9 mouse cellular contexts compared by ENCODE assay signal in the genomic region with DNA sequence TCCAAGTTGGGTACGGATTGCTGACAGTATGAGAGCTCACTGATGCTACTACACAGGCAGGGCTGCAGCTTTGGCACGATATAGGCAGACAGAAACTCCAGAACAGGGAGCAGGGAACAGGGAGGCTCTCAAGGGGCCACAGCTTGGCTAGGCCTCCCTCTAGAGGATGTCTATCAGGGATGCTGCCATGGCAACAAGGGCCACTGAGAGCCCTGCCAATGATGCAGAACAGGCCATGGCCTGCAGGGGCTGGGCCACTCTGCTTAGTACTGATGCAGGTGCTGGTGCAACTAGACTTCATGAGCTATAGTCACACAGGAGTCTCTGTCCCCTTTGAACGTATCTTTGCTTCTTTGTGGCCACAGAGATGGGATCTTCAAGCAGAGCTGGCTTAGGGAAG.
DNase-seq lines count a peak whose midpoint lies in the region; ATAC-seq and TF ChIP-seq lines count a peak whose summit lies in the region.
"Had no signal": no experiment of that assay in that cellular context is flagged by ENCODE, and none has a peak within 500 bp of the region (broad histone marks: within the 10 kb centered on the region; RNA-seq: fewer than 3 reads in every experiment).

No protein-coding gene starts in this region.

- ATAC-seq in heart, embryonic 15.5 days (replicated peaks; ENCODE audit: insufficient number of reproducible peaks, insufficient read depth, low FRiP score, low read depth), result peak; percentile 51; the same call in 1 of the 2 replicates
- ATAC-seq in midbrain, postnatal 0 days (ENCODE audit: low FRiP score), result 0 out of 2 replicates have a peak, but pooled peaks have one; percentile 62

- H3K4me3 ChIP-seq in heart, embryonic 15.5 days, result no peak overlapping the region
- H3K4me3 ChIP-seq in midbrain, postnatal 0 days (ENCODE audit: low read depth, low read length), result no peak overlapping the region

- peaks cover 36% of the 10 kb centered on the region for H3K36me3 ChIP-seq in heart, embryonic 15.5 days
- H3K36me3 ChIP-seq in midbrain, postnatal 0 days (ENCODE audit: insufficient read depth, low read length), result peaks cover 38% of the 10 kb centered on the region

- peak; percentile 19 to 23 for DNase-seq in layer of hippocampus, postnatal 14 days (ENCODE audit: low spot score in 2 of 2)
- DNase-seq in layer of hippocampus, adult 11-12 months (ENCODE audit: low spot score), result no peak
- DNase-seq in cerebellum, postnatal 14 days, result peak; percentile 53 to 64
- DNase-seq in midbrain, postnatal 0 days (ENCODE audit: low spot score), result peak; percentile 72
- DNase-seq in frontal cortex, postnatal 25 days (ENCODE audit: low spot score in 2 of 2), result no peak
- DNase-seq in kidney, adult 9 months, result no peak
- DNase-seq in urinary bladder, adult 2 months (ENCODE audit: low spot score), result no peak

- H3K9ac ChIP-seq in heart, embryonic 15.5 days, result no peak overlapping the region
- H3K9ac ChIP-seq in midbrain, postnatal 0 days (replicated peaks; ENCODE audit: low read length, poor library complexity, severe bottlenecking), result 0 out of 2 replicates have a peak overlapping the region, but pooled peaks have one; percentile 29

- H3K4me2 ChIP-seq in heart, embryonic 15.5 days, result no peak overlapping the region
- H3K4me2 ChIP-seq in midbrain, postnatal 0 days (ENCODE audit: low read depth, low read length, poor library complexity, severe bottlenecking), result no peak overlapping the region

- no peaks in the 10 kb centered on the region for H3K9me3 ChIP-seq in heart, embryonic 15.5 days (replicated peaks)
- no peaks in the 10 kb centered on the region for H3K9me3 ChIP-seq in midbrain, postnatal 0 days (ENCODE audit: low read length)

- TF ChIP-seq CTCF in midbrain, postnatal 0 days (IDR thresholded peaks at IDR 0.05), result peak; percentile 46

- peaks cover 23% of the 10 kb centered on the region for H3K4me1 ChIP-seq in heart, embryonic 15.5 days (replicated peaks)
- no peaks in the 10 kb centered on the region for H3K4me1 ChIP-seq in midbrain, postnatal 0 days (ENCODE audit: insufficient read depth, low read length)

- no peak overlapping the region for H3K27ac ChIP-seq in heart, embryonic 15.5 days
- H3K27ac ChIP-seq in midbrain, postnatal 0 days (ENCODE audit: low read depth, low read length), result no peak overlapping the region
- H3K27ac ChIP-seq: macrophage had no signal

- H3K27me3 ChIP-seq in heart, embryonic 15.5 days, result no peaks in the 10 kb centered on the region
- no peaks in the 10 kb centered on the region for H3K27me3 ChIP-seq in midbrain, postnatal 0 days (ENCODE audit: insufficient read depth, low read length)

- 41% methylated on average over 3 of the region's 3 CpGs for WGBS in heart, embryonic 15.5 days
- WGBS in midbrain, postnatal 0 days, result 54% methylated on average over 3 of the region's 3 CpGs

Comparison
In these comparisons a context has a peak if more than half of its experiments do, and no peak if none do; other contexts are left out.
1. DNase-seq: peak in layer of hippocampus, postnatal 14 days (2 of 2), cerebellum, postnatal 14 days (2 of 2) and midbrain, postnatal 0 days (single experiment); none in layer of hippocampus, adult 11-12 months (single experiment), frontal cortex, postnatal 25 days (0 of 2), kidney, adult 9 months (single experiment) and urinary bladder, adult 2 months (single experiment).